Mouse (Mus musculus) lung, postnatal 14 days (tissue): ENCODE measurements at regions not wholly inside any gene's neighbourhood (a gene's known extent, or its start where the extent isn't known, plus 50 kb on each side); places are given as distances from the start of the nearest gene placed in this dataset.
"Not testable (repeated sequence)": the region's sequence is repeated elsewhere in the genome, so short reads cannot be mapped to it uniquely, and the experiment has no call there.

Experiments used
- DNase-seq: peaks from one replicate; pipeline ENCODE4 v3.0.0; 2021

GRCm38 (mm10) chr16:56323828-56324227 lies 119.7 kb downstream of the Impg2 start:
- DNase-seq: not testable (repeated sequence)

DNA sequence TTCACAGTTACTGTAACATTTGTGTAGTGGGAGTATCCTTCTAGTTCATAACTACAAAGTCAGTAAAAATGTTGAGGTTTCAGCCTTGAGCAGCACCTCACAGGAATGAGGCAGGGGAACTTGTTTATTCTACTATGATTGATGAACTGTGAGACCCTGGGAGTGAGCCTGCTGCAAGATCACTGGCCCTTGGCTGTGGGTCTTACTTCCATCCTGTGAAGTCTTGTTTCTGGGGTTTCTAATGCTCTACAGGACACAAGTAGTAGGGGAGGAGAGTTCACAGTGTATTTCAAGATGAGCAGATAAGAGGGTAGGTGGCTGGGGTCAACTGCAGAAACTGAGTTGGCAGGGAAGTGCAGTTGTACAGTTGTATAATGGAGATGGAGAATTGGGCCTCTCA lies 128.3 kb upstream of the Abi3bp start:
- no peak for DNase-seq

- no peak for DNase-seq
Observed at GRCm38 (mm10) chr16:56352888-56353287, 124.8 kb upstream of the Abi3bp start.

- DNase-seq: no peak
Observed at GRCm38 (mm10) chr16:56359101-56359500, 118.6 kb upstream of the Abi3bp start.

GRCm38 (mm10) chr16:56360992-56361391 lies 116.7 kb upstream of the Abi3bp start:
- peak; percentile 7 for DNase-seq

DNA sequence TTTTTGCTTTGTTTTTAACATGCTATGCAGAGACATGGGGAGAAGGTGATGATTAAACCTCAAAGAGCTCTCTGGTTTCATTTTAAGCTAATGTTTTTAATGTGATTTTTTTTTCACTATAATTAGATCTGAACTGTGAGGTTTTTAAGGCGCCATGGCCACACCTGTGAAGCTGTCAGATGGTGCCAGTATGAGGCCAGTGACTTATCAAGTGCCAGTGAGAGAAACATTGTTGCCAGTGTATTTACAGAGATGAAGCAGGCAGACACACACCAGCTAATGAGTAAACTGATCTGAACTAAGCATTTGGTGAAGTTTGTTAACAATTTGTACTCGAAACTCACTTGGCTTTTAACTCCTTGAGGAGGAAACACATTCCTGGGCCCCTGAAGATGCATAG lies 99.3 kb upstream of the Abi3bp start:
- DNase-seq: no peak

GRCm38 (mm10) chr16:56380680-56381079 lies 97.0 kb upstream of the Abi3bp start:
- DNase-seq: no peak

- DNase-seq: no peak
Observed at GRCm38 (mm10) chr16:56386539-56386938, 91.1 kb upstream of the Abi3bp start.

GRCm38 (mm10) chr16:56392843-56393242 lies 84.8 kb upstream of the Abi3bp start:
- DNase-seq: no peak

DNA sequence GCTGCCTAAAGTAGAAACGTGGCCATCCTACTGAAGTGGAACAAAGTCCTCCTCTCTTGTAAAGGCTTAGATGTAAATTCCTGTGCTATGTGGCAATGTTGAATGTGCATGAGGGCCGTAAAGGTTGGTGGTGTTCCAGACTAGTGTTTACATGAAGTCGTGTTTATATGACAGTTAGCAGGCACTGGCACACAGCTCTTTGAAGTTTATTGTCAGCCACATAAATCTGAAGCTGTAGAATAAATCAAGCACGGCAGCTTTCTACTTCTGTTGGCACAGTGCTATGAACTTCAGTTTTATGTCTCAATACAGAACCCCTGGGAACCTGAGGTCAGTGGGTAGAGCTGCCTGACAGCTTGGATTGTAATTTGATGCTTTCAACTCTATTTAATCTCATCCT lies 81.1 kb upstream of the Abi3bp start:
- peak; percentile 10 for DNase-seq

- no peak for DNase-seq
Observed at GRCm38 (mm10) chr16:56399541-56399940, 78.1 kb upstream of the Abi3bp start.

DNA sequence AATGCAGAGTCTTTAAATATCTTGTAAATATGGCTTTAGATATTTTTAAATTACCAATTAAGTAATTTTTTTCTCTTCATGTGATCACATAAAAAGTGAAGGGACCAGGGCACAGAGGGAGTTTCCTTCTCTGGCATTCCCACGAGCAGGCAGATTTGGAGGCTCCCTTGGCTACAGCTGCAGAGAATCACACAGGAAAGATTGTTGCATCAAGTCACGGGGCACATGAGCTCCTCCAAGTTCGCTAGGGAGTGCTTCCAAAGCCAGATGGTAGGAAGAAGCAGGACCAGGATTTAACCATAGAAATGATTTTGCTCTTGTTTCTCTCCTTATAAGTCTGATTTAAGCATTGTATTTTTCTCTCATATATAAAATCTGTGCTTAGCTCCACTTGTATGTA lies 53.9 kb upstream of the Abi3bp start:
- peak; percentile 2 for DNase-seq
